Mouse (Mus musculus): ENCODE measurements at regions not wholly inside any gene's neighbourhood (a gene's known extent, or its start where the extent isn't known, plus 50 kb on each side); places are given as distances from the start of the nearest gene placed in this dataset.
A peak's percentile ranks its signal among the peaks of the same experiment; 100 is the strongest.

- no peak overlapping the region for H3K9ac ChIP-seq (ENCODE audit: low read length)
- 53% methylated on average over 1 of the region's 1 CpGs for WGBS
- H3K4me3 ChIP-seq (ENCODE audit: low read length), result no peak overlapping the region
- H3K9me3 ChIP-seq (replicated peaks; ENCODE audit: control insufficient read depth, low read length), result no peaks in the 10 kb centered on the region
- no peaks in the 10 kb centered on the region for H3K4me1 ChIP-seq (ENCODE audit: control insufficient read depth, insufficient read depth, low read length)
- ATAC-seq (replicated peaks; ENCODE audit: extremely low read depth, insufficient read depth, low FRiP score), result no peak
- no peaks in the 10 kb centered on the region for H3K27me3 ChIP-seq (ENCODE audit: control insufficient read depth, insufficient read depth, low read length)
- H3K4me2 ChIP-seq (ENCODE audit: low read depth, low read length), result no peak overlapping the region
- H3K36me3 ChIP-seq (ENCODE audit: control insufficient read depth, insufficient read depth), result no peaks in the 10 kb centered on the region
- no peak overlapping the region for H3K27ac ChIP-seq (ENCODE audit: low read length)
Measured at GRCm38 (mm10) chr3:150954897-150955296, 482.8 kb upstream of the Adgrl4 start.

DNA sequence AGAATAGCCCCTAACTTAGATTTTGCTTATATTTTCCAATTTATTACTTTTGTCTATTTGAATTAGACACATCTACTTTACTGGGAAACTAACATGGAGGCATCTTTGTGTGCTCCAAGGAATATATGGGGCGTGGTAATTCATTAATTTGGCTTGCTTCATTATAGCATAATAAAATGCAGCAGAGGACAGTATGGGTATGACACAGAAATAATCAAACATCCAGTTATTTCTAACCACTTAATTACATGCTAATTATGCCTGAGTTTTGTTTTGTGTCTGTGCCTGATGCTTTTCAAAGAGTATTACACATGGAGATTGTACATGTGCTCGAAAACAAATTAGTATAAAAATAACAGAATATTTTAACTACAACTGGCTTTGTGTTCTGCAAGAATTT, 438.0 kb upstream of the Adgrl4 start:
- ATAC-seq (replicated peaks; ENCODE audit: extremely low read depth, insufficient read depth, low FRiP score), result no peak
- H3K4me2 ChIP-seq (ENCODE audit: low read depth, low read length), result no peak overlapping the region
- 0 out of 2 replicates have a peak, but pooled peaks cover 2% of the 10 kb centered on the region for H3K4me1 ChIP-seq (ENCODE audit: control insufficient read depth, insufficient read depth, low read length)
- no peak overlapping the region for H3K4me3 ChIP-seq (ENCODE audit: low read length)
- H3K27me3 ChIP-seq (ENCODE audit: control insufficient read depth, insufficient read depth, low read length), result no peaks in the 10 kb centered on the region
- H3K9me3 ChIP-seq (replicated peaks; ENCODE audit: control insufficient read depth, low read length), result no peaks in the 10 kb centered on the region
- no peak overlapping the region for H3K27ac ChIP-seq (ENCODE audit: low read length)
- no peaks in the 10 kb centered on the region for H3K36me3 ChIP-seq (ENCODE audit: control insufficient read depth, insufficient read depth)
- 90% methylated on average over 2 of the region's 2 CpGs for WGBS
- no peak overlapping the region for H3K9ac ChIP-seq (ENCODE audit: low read length)

- Histone ChIP-seq H3K9me3 (replicated peaks; ENCODE audit: control insufficient read depth, low read length) (no peaks in the 10 kb centered on the region), H3K27me3 (ENCODE audit: control insufficient read depth, insufficient read depth, low read length) (no peaks in the 10 kb centered on the region), H3K4me1 (ENCODE audit: control insufficient read depth, insufficient read depth, low read length) (0 out of 2 replicates have a peak, but pooled peaks cover 2% of the 10 kb centered on the region), H3K36me3 (ENCODE audit: control insufficient read depth, insufficient read depth) (no peaks in the 10 kb centered on the region), H3K4me3 (ENCODE audit: low read length) (no peak overlapping the region), H3K9ac (ENCODE audit: low read length) (no peak overlapping the region), H3K4me2 (ENCODE audit: low read depth, low read length) (no peak overlapping the region), H3K27ac (ENCODE audit: low read length) (no peak overlapping the region)
- ATAC-seq (replicated peaks; ENCODE audit: extremely low read depth, insufficient read depth, low FRiP score), result no peak
- WGBS, result 36% methylated on average over 5 of the region's 5 CpGs
Measured at GRCm38 (mm10) chr3:151000217-151000616, 437.5 kb upstream of the Adgrl4 start.

- H3K4me1 ChIP-seq (ENCODE audit: control insufficient read depth, insufficient read depth, low read length), result 0 out of 2 replicates have a peak, but pooled peaks cover 2% of the 10 kb centered on the region
- no peak overlapping the region; the same call in 1 of the 2 replicates for H3K4me2 ChIP-seq (ENCODE audit: low read depth, low read length)
- no peaks in the 10 kb centered on the region for H3K27me3 ChIP-seq (ENCODE audit: control insufficient read depth, insufficient read depth, low read length)
- H3K36me3 ChIP-seq (ENCODE audit: control insufficient read depth, insufficient read depth), result no peaks in the 10 kb centered on the region
- no peak for ATAC-seq (replicated peaks; ENCODE audit: extremely low read depth, insufficient read depth, low FRiP score)
- H3K9me3 ChIP-seq (replicated peaks; ENCODE audit: control insufficient read depth, low read length), result no peaks in the 10 kb centered on the region
- WGBS, result 27% methylated on average over 6 of the region's 6 CpGs
- no peak overlapping the region for H3K9ac ChIP-seq (ENCODE audit: low read length)
- H3K27ac ChIP-seq (ENCODE audit: low read length), result no peak overlapping the region
- no peak overlapping the region for H3K4me3 ChIP-seq (ENCODE audit: low read length)
Measured at GRCm38 (mm10) chr3:151001881-151002412, 435.7 kb upstream of the Adgrl4 start.

DNA sequence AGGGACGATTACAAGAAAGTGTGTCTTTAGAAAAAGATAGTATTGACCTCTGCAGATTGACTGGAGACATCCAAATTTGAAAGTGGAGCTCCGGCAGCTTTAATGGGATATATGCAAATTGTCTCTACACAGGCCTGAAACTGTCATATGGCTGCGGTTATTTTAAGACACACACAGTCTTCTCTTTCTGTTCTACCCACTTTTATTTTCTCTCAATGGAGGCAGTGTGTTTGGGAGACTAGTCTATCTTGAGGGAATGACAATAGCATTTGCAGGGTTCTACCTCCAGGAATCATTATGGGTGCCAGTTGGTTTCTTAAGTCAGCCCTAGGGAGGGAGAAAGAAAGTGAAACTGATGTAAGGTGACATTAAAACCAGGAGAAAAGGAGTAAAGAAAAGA, 434.2 kb upstream of the Adgrl4 start:
- no peak for ATAC-seq (replicated peaks; ENCODE audit: extremely low read depth, insufficient read depth, low FRiP score)
- Histone ChIP-seq H3K27ac (ENCODE audit: low read length) (no peak overlapping the region), H3K36me3 (ENCODE audit: control insufficient read depth, insufficient read depth) (no peaks in the 10 kb centered on the region), H3K27me3 (ENCODE audit: control insufficient read depth, insufficient read depth, low read length) (no peaks in the 10 kb centered on the region), H3K4me1 (ENCODE audit: control insufficient read depth, insufficient read depth, low read length) (0 out of 2 replicates have a peak, but pooled peaks cover 2% of the 10 kb centered on the region), H3K4me3 (ENCODE audit: low read length) (no peak overlapping the region), H3K9ac (ENCODE audit: low read length) (no peak overlapping the region), H3K9me3 (replicated peaks; ENCODE audit: control insufficient read depth, low read length) (no peaks in the 10 kb centered on the region), H3K4me2 (ENCODE audit: low read depth, low read length) (peak overlapping the region; percentile 37)
- 63% methylated on average over 3 of the region's 3 CpGs for WGBS

- no peak overlapping the region for H3K27ac ChIP-seq (ENCODE audit: low read length)
- no peaks in the 10 kb centered on the region for H3K9me3 ChIP-seq (replicated peaks; ENCODE audit: control insufficient read depth, low read length)
- H3K4me2 ChIP-seq (ENCODE audit: low read depth, low read length), result no peak overlapping the region
- H3K9ac ChIP-seq (ENCODE audit: low read length), result no peak overlapping the region
- no peak overlapping the region for H3K4me3 ChIP-seq (ENCODE audit: low read length)
- no peaks in the 10 kb centered on the region for H3K27me3 ChIP-seq (ENCODE audit: control insufficient read depth, insufficient read depth, low read length)
- 69% methylated on average over 6 of the region's 6 CpGs for WGBS
- no peak for ATAC-seq (replicated peaks; ENCODE audit: extremely low read depth, insufficient read depth, low FRiP score)
- H3K36me3 ChIP-seq (ENCODE audit: control insufficient read depth, insufficient read depth), result no peaks in the 10 kb centered on the region
- 0 out of 2 replicates have a peak, but pooled peaks cover 2% of the 10 kb centered on the region for H3K4me1 ChIP-seq (ENCODE audit: control insufficient read depth, insufficient read depth, low read length)
Measured at GRCm38 (mm10) chr3:151003990-151004389, 433.7 kb upstream of the Adgrl4 start.

DNA sequence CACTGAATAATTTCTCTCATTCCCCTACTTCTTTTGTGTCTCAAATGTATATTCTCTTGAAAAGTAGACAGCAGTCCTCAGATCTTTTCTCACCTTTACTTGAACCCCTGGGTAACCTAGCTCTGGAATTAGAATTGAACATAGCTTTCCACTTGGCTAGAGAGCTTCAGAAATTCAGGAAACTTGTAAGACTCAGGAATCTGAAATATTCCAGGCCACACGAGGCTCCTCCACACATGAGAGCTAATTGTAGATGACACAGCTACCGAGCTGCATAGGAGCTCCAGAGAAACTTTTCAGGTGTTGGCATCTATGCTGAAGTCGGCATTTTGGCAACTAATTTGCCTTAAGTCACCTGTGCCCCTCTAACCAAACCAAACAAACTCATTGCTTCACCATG, 417.7 kb upstream of the Adgrl4 start:
- WGBS, result 43% methylated on average over 3 of the region's 3 CpGs
- no peaks in the 10 kb centered on the region for H3K36me3 ChIP-seq (ENCODE audit: control insufficient read depth, insufficient read depth)
- no peak overlapping the region for H3K9ac ChIP-seq (ENCODE audit: low read length)
- no peaks in the 10 kb centered on the region for H3K27me3 ChIP-seq (ENCODE audit: control insufficient read depth, insufficient read depth, low read length)
- H3K27ac ChIP-seq (ENCODE audit: low read length), result no peak overlapping the region
- no peaks in the 10 kb centered on the region for H3K4me1 ChIP-seq (ENCODE audit: control insufficient read depth, insufficient read depth, low read length)
- H3K4me3 ChIP-seq (ENCODE audit: low read length), result no peak overlapping the region
- H3K9me3 ChIP-seq (replicated peaks; ENCODE audit: control insufficient read depth, low read length), result no peaks in the 10 kb centered on the region
- no peak overlapping the region for H3K4me2 ChIP-seq (ENCODE audit: low read depth, low read length)
- no peak for ATAC-seq (replicated peaks; ENCODE audit: extremely low read depth, insufficient read depth, low FRiP score)

GRCm38 (mm10) chr3:151057491-151057890, 380.2 kb upstream of the Adgrl4 start:
- H3K4me2 ChIP-seq (ENCODE audit: low read depth, low read length), result no peak overlapping the region
- no peak overlapping the region for H3K27ac ChIP-seq (ENCODE audit: low read length)
- H3K9me3 ChIP-seq (replicated peaks; ENCODE audit: control insufficient read depth, low read length), result no peaks in the 10 kb centered on the region
- WGBS, result 68% methylated on average over 3 of the region's 3 CpGs
- no peaks in the 10 kb centered on the region for H3K36me3 ChIP-seq (ENCODE audit: control insufficient read depth, insufficient read depth)
- no peak overlapping the region for H3K9ac ChIP-seq (ENCODE audit: low read length)
- no peak overlapping the region for H3K4me3 ChIP-seq (ENCODE audit: low read length)
- no peaks in the 10 kb centered on the region for H3K27me3 ChIP-seq (ENCODE audit: control insufficient read depth, insufficient read depth, low read length)
- no peaks in the 10 kb centered on the region for H3K4me1 ChIP-seq (ENCODE audit: control insufficient read depth, insufficient read depth, low read length)
- ATAC-seq (replicated peaks; ENCODE audit: extremely low read depth, insufficient read depth, low FRiP score), result no peak

DNA sequence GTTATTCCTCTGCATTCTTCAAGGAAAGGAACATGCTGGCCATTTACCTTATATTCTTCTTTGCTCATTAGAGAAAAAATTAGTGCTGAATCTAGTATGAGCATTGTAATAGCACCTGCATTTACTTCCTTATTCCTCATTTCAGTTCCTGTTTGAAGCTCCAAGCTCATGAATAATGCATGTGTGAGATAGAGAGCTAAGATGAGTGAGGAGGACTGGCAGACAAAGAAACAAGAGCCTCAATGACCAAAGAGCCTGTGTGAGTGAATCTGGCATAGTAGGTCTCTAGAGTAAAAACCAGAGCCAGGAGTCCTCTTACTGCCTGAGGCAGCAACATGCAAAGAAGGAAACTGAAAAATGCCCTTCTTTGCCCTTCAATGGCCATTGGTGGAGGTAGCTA, 365.4 kb upstream of the Adgrl4 start:
- H3K4me1 ChIP-seq (ENCODE audit: control insufficient read depth, insufficient read depth, low read length), result no peaks in the 10 kb centered on the region
- no peak for ATAC-seq (replicated peaks; ENCODE audit: extremely low read depth, insufficient read depth, low FRiP score)
- H3K9ac ChIP-seq (ENCODE audit: low read length), result no peak overlapping the region
- H3K9me3 ChIP-seq (replicated peaks; ENCODE audit: control insufficient read depth, low read length), result no peaks in the 10 kb centered on the region
- H3K4me2 ChIP-seq (ENCODE audit: low read depth, low read length), result no peak overlapping the region
- H3K4me3 ChIP-seq (ENCODE audit: low read length), result no peak overlapping the region
- H3K27ac ChIP-seq (ENCODE audit: low read length), result no peak overlapping the region
- no peaks in the 10 kb centered on the region for H3K36me3 ChIP-seq (ENCODE audit: control insufficient read depth, insufficient read depth)
- H3K27me3 ChIP-seq (ENCODE audit: control insufficient read depth, insufficient read depth, low read length), result no peaks in the 10 kb centered on the region
